Mouse (Mus musculus) megakaryocyte, embryonic 14.5 days (primary cell): Measurements from ENCODE around the gene Chid1.

Experiments
- FLI1 ChIP-seq: IDR thresholded peaks from 2 replicates; pipeline ENCODE4 v1.6.1; 2012; ENCODE audit warnings: low read length, inconsistent platforms, mixed read lengths
- GATA1 ChIP-seq: IDR thresholded peaks from 3 replicates; pipeline ENCODE4 v1.6.1; 2012; ENCODE audit warnings: mixed read lengths, low read length, inconsistent platforms, borderline replicate concordance

GRCm38 (mm10) chr7:141541681-141542080, 2.0 kb upstream of the Chid1 start:
- TF ChIP-seq GATA1 (no peak), FLI1 (no peak)
